Mouse (Mus musculus) thymus, postnatal 4 days (tissue): ENCODE results near the gene Ttc39a.
"Not testable (repeated sequence)": the region's sequence is repeated elsewhere in the genome, so short reads cannot be mapped to it uniquely, and the experiment has no call there.

ENCODE experiments used
- DNase-seq: peaks from one replicate; pipeline ENCODE4 v3.0.0; 2021

Ttc39a gene

DNA sequence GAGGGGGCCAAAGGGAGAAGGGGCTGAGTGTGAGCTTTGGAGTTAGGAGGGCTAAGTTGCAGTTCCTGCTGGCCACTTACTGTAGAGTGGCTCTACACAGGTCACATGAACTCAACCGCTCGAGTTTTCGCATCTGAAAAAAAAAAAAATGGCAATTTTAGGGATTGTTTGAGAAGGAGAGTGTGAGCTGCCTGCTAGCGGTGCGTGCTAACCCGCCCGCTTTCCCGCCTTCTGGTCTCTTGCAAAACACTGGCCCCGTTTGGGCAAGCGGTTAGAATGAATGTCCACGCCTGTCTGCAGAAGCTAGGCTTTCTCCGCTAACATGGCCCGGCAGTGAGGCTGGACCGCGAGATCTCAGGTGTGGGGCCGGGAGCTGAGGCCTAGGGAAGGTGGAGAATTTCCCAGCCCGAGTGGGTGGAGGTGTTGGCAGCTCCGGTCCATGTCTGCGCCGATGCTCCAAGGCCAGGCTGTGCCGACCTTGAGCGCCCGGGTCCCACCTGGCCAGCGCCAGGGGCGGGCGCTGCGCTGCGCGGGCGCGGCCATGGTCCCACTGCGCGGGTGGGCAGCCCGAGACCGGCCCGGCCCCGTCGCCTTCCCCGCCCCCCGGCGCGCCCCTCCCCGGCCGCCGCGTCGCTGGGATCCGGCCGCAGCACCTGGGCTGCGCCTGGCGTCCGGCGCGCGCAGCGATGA is at the start of gene Ttc39a:
Gene Ttc39a, plus strand, starts transcription at position 138 of the 690 bp plus-strand sequence.
- DNase-seq, result peak; percentile 22

DNA sequence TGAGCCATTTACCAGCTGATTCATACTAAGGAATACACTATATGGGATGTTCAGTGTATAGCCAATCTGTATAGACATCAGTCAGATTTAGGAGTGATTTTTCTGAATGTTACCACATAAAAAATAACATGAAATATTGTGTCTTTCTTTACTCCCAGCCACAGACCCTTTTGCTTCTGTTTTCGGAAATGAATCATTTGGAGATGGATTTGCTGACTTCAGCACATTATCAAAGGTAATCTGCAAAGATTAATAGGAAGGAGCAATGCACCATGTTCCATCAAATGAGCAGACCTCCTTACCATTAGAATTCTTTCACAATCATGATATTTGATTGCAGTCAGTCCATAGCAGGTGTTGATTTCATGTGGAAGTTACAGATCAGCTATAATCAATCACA is 28.3 kb upstream of the Ttc39a start:
- DNase-seq, result no peak

GRCm38 (mm10) chr4:109382457-109382856 is 24.0 kb upstream of the Ttc39a start:
- no peak for DNase-seq

DNA sequence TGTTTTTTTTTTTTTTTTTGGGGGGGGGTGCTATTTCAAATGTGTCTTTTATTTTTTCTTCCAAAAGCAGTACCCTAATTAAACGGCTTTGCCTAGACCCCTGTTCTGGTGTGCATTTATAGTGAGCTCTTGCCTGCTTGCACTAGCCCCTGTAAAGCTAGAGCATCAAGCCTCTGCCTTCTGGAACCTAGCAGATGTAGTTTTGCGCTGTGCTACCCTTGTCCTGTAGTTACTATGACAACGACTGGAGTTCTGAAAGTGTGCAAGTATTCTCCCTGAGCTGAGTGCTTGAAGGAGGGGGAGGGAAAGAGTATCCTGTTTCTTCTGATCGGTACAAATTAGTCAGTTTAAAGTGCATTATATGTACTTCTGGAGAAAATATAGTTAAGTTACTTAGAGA is 20.8 kb upstream of the Ttc39a start:
- DNase-seq, result no peak

GRCm38 (mm10) chr4:109393229-109393779 is 13.1 kb upstream of the Ttc39a start:
- no peak for DNase-seq

DNA sequence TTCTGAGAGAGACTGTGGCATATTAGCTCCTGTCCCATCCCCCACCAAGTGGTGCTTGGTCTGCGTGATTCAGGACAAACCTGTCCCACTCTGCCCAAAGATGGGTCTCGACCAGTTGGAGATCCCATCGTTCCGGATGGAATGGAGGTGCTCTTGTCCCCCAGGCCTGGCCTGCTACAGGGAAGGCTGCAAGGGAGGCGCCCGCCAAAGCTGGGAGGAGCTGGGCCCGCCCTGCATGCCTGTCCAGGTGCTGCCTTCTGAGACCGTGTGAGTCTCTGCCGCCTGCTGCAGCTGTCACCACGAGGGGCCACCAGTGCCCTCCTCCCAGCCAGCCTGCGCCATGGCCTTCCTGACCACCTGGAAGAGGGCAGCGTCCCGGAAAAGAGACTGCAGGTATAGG is 12.5 kb upstream of the Ttc39a start:
- peak; percentile 54 for DNase-seq

GRCm38 (mm10) chr4:109394314-109395074 is 11.9 kb upstream of the Ttc39a start:
- no peak for DNase-seq

GRCm38 (mm10) chr4:109400366-109400980 is 6.0 kb upstream of the Ttc39a start:
- no peak for DNase-seq

DNA sequence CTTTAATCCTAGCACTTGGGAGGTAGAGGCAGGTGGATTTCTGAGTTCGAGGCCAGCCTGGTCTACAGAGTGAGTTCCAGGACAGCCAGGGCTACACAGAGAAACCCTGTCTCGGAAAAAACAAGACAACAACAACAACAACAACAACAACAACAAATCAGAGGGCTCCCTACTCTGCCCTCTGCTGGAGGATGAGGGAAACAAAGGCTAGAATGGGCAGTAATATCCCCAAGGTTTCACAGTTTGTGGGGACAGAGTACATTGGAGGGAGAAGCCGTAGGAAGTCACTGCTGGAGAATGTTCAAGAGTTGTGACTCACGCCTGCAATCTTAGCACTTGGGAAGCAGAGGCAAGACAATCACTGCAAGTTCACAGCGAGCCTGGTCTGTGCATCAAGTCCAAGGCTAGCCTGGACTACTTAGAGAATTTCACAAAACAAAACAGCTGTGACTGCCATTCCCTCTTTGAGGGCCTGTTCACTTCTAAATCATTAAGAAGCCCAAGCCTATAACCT is 5.2 kb upstream of the Ttc39a start:
- DNase-seq, result no peak

DNA sequence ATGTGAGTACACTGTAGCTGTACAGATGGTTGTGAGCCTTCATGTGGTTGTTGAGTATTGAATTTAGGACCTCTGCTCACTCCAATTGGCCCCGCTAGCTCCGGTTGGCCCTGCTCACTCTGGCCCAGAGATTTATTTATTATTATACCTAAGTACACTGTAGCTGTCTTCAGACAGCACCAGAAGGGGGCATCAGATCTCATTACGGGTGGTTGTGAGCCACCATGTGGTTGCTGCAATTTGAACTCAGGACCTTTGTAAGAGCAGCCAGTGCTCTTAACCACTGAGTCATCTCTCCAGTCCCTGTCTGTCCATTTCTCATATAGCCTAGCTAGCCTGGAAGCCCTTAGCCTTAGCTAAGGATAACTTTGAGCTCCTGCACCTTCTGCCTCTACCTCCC is 1.5 kb upstream of the Ttc39a start:
- DNase-seq, result not testable (repeated sequence)

- no peak for DNase-seq
Observed at GRCm38 (mm10) chr4:109405415-109405814, 1.0 kb upstream of the Ttc39a start.

- DNase-seq, result no peak
Observed at GRCm38 (mm10) chr4:109406054-109406485, 353 bp upstream of the Ttc39a start.

- no peak for DNase-seq
Observed at GRCm38 (mm10) chr4:109407176-109407520, 725 bp downstream of the Ttc39a start.

DNA sequence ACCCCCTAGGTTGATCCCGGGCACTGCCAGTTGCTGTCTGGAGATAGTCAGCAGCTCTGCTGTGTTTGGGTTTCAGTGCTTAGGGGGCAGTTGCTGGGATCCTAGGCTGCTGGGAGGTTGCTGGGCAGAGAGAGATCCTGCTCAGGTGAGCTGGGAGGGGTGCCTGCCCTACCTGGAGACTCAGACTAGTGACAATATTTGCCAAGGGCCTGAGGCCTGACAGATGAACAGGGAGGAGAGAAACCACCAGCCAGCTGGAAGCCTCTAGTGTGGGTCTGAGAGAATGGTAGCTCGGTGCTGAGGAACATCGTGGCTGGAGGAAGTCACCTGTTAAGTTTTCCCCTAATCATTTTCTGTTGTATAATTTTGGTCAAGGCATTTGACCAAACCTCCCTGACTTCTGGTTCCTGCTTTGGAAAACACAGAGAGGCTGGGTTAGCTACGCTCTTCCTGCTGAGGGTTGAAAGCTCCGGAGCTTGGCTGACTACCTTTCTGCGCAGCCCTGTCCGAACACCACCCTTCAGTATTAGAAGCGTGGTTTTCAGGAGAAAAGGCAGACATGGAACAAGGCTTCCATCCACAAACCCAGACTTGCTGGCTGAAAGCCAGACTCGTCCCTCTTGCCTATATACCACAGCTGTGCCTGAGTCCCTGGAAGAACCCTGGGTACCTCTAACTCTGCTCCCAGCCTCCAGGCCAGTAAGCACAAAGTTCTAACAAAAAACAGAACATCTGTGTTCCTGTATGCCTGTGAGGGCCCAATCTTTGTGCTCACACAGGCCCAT is 1.5 kb downstream of the Ttc39a start:
- DNase-seq, result no peak

DNA sequence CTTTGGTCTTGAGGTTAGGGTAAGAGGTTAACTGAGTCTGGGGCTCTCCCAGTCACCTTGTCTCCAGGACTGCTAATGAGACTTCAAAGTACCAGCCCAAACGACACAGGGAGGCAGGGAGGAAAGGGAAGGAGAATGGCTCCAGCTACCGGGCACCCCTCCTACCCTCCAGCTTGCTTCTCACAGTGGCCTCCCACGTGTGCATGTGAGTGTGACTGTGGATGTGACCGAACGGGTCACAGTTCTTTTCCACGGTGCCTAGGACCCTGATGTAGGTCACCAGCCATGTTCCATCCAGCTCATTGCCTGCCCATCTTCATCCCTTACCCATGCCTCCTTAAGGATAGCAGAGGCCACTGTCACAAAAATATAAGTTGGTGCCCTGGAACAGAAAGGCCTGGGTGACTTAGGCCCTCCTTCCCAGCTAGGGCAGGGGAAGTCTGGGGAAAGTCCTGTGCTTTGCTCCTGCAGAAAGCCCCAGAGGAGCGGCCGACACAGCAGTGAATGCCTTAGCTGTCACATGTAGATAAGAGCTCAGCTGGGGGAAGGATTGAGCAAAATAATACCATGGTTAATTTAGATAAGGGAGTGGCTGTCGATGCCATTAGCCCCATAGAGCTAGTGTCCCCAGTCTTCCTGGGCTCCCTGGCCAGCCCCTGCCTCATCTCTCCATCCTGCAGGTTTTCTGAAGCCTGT is 4.4 kb downstream of the Ttc39a start:
- no peak for DNase-seq

GRCm38 (mm10) chr4:109411377-109411967 is 5.0 kb downstream of the Ttc39a start:
- no peak for DNase-seq

DNA sequence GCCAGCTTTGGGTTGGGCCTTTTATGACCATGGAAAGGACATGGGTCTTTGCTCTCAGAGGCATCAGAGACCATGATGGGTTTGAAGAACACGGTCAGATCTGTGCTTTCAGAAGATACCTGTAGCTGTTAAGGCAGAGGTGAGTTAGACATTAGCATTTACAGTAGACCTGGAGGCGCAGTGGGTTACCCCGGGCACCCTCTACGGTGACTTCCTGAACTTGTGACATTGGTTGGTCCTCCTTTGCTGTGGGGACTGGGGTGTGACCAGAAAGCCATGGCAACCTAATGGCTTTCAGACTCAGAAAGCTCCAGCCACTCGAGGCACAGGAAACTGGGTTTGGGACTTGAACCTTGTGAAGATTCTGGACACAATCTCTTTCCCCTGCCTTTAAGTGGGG is 5.8 kb downstream of the Ttc39a start:
- no peak for DNase-seq

DNA sequence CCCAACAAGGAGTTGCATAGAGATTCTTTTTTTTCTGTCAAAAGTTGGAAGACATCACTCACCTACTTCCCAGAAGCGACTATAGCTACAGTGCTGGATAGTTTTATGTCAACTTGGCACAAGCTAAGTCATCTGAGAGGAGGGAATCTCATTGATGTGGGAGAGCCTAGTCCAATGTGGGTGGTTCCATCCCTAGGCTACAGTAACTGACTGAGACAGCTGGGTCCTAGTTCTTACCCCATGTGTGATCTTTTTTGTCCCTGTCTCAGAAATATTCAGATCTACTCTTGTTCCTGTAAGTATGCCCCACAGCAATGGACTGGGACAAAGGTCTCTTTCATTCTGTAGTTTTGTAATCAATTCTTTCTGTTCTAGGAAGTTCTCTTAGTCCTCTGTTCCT is 11.6 kb downstream of the Ttc39a start:
- DNase-seq, result no peak

DNA sequence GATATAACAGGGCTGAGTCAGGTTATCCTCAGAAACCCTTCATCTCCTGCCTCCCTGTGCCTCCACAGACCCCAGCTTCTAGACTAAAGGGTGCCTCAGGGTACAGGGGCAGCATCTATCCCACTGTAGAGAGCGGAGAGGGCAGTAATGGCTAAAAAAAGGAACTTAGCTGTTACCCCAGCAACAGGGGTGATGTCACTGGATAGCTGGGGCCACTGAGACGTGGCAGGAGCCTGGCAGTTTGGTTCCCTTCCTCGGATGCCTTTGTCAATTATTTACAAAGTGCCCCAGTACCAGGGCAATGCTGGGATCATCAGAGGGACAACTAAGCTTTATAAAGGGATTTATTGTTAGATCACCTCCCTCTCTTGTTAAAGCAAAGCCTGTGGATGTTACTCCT is 12.6 kb downstream of the Ttc39a start:
- DNase-seq, result no peak

GRCm38 (mm10) chr4:109419563-109419962 is 13.1 kb downstream of the Ttc39a start:
- no peak for DNase-seq

DNA sequence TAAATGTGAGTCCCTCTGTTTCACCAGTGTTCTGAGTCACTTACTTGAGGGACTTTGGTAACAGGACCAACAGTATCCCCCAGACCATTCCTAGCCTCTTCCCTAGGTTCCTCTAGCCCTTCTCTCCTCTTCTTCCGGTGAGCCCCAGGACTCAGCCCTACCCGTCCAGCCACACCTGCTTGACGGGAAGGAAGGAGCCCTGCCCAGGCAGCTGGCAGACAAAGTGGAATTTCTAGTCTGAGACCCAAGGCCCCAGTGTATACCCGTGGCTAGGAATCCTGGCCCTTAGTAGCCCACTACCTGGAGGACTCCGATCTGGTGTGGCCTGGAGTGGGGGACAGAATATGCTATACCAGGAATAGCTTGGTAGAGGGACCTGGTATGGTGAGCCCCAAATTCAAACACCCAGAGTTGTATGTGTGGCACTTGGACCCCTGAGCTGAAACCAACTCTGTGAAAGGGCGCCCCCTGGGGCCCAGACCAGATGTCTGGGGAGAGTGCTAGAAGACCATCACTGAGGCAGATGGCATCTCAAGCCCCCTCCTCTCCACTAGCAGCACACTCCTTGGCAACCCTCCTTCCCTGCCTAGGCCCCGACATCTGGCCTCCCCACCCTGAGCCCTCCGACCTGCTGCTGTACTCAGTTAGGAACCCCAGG is 13.8 kb downstream of the Ttc39a start:
- peak; percentile 76 for DNase-seq
